Mouse (Mus musculus) bone marrow, adult 2 months (tissue): ENCODE measurements at regions not wholly inside any gene's neighbourhood (a gene's known extent, or its start where the extent isn't known, plus 50 kb on each side); places are given as distances from the start of the nearest gene placed in this dataset.

Experiments
- H3K27ac ChIP-seq: fragments of 200-500 bp; 2 replicates; pipeline ENCODE4 v1.5.1; 2012; ENCODE audit warnings: low read depth, mild to moderate bottlenecking, control low read depth, inconsistent platforms, low read length; ENCODE audit not compliant: control insufficient read depth, poor library complexity, insufficient read depth
- H3K4me1 ChIP-seq: fragments of 200-500 bp; 2 replicates; pipeline ENCODE4 v1.6.1; 2011; ENCODE audit warnings: low read length; ENCODE audit not compliant: control insufficient read depth, insufficient read depth
- H3K4me3 ChIP-seq: fragments of 200-500 bp; replicated peaks from 2 replicates; pipeline ENCODE3; 2011; ENCODE audit warnings: mild to moderate bottlenecking, low read depth, low read length, control low read depth; ENCODE audit not compliant: control insufficient read depth
- CTCF ChIP-seq: fragments of 200-500 bp; IDR thresholded peaks from 2 replicates; pipeline ENCODE4 v1.5.1; 2011; ENCODE audit warnings: low read length, control low read depth; ENCODE audit not compliant: control insufficient read depth, insufficient read depth
- POLR2A ChIP-seq: fragments of 200-500 bp; IDR thresholded peaks from 2 replicates; pipeline ENCODE4 v1.6.1; 2011; ENCODE audit warnings: low read depth, mild to moderate bottlenecking, control low read depth, low read length, borderline replicate concordance; ENCODE audit not compliant: control insufficient read depth
- WGBS: fragments of 180-500 bp; shearing (Covaris S2); methylation state at CpG from one replicate; pipeline ENCODE4 v1.1.7; 2018; 5-methylcytosine and 5-hydroxymethylcytosine counted together

DNA sequence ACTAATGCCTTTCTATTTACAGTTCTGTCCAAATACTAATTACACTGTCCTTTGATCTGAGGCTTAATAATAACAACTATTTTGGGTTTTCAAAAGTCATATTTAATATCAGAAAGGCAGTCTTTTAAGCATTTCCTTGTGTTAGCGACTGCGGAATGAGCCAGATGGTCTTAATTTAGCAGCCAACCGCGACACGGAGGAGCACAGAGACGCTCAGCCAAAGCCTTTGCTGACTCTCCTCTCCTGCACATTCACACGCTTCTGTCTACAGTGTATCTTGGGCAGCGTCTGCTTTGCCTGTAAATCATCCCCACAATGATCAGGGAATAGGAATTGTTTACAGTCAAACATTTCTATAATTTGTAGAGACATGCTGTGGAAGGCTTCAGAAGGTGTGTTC, 201.1 kb downstream of the Zfp462 start:
- H3K27ac ChIP-seq: no peak overlapping the region
- WGBS: 87% methylated on average over 8 of the region's 8 CpGs
- H3K4me3 ChIP-seq: no peak overlapping the region
- TF ChIP-seq CTCF: no peak
- TF ChIP-seq POLR2A: no peak
- no peaks in the 10 kb centered on the region for H3K4me1 ChIP-seq

DNA sequence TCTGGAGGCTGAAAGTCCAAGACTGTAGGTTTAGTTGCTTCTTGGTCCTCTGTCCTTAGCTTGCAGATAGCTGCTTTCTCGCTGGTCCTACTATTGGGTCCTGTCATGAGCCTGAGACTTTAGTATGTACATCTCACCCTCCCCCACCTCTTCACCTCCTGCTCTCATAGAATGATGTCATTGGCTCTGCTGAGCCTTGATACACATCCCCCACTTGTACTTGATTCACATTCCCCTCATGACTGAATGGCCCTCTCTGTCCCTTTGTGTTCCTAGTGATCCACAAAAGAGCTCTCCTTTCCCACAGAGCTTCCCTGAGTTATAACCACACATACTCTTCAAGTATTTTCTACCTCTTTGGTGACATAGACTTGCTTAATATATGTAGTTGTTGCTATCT, 201.5 kb upstream of the Rad23b start:
- Histone ChIP-seq H3K27ac (no peak overlapping the region), H3K4me1 (no peaks in the 10 kb centered on the region), H3K4me3 (no peak overlapping the region)
- TF ChIP-seq CTCF (no peak), POLR2A (no peak)
- whole genome bisulfite sequencing: 92% methylated on average over 1 of the region's 1 CpGs

DNA sequence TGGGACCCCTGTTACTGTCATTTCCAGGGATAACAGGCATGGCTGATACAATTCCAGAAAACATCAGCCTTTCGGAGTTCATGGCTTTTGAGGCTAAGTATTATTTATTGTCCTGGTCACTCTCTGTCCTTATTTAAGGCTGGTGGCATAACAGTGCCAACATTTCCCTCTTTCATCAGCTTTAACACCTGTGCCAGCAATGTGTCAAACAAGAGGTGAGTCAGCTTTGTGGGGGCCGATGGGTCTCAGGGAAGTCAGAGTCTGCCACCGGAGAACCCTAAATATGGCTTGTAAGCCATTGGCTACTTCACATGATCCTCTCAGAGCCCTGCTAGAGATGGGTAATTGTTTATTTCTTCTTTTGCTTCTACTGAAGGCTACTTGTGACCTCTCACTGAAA, 195.3 kb upstream of the Rad23b start:
- 66% methylated on average over 3 of the region's 3 CpGs for WGBS
- H3K4me1 ChIP-seq: no peaks in the 10 kb centered on the region
- TF ChIP-seq CTCF (no peak), POLR2A (no peak)
- H3K27ac ChIP-seq: no peak overlapping the region
- no peak overlapping the region for H3K4me3 ChIP-seq

DNA sequence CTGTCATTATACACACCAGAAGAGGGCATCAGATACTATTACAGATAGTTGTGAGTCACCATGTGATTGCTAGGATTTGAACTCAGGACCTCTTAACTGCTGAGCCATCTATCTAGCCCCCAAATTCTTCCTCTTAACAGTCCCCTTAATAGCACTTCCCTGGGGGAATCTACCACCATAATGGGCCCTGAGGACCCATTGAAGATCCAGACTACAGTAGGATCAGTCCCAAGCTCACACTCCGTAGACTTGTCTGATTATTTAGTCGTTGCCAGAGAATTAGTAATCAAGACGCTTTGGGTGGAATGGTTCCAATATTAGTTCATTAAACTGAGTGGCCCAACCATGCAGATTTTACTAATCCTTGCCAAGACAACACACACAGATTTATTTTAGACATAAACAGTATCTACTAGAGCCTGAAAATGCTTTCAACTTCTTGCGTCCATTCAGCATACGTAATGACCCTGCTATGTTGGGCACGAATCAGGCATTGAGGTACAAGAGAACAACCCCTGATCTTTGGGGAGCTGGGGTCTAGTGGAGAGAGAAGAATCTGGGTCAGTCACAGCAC, 191.6 kb upstream of the Rad23b start:
- TF ChIP-seq POLR2A (no peak), CTCF (no peak)
- Histone ChIP-seq H3K4me3 (no peak overlapping the region), H3K27ac (no peak overlapping the region), H3K4me1 (no peaks in the 10 kb centered on the region)
- 81% methylated on average over 6 of the region's 6 CpGs for WGBS

- WGBS: 90% methylated on average over 6 of the region's 6 CpGs
- no peak overlapping the region for H3K4me3 ChIP-seq
- H3K27ac ChIP-seq: no peak overlapping the region
- TF ChIP-seq POLR2A (no peak), CTCF (no peak)
- H3K4me1 ChIP-seq: no peaks in the 10 kb centered on the region
Observed at GRCm38 (mm10) chr4:55166266-55166665, 183.6 kb upstream of the Rad23b start.

DNA sequence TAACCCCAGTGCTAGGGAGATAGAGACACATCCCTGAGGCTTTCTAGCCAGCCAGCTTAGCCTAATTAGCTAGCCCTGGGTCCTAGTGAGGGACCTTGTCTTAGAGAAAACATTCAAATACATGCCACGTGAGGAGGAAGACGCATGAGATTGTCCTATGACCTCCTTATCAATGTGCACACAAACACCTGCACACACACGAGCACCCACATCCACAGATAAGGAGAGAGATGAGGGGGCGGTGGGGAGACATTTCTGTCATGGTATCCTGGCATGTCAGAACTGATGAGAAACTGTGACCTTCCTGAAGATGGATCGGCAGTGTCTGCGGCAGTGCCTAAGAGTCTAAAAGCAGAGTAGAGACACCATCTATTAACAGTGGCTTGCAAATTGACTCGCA, 180.8 kb upstream of the Rad23b start:
- Histone ChIP-seq H3K4me3 (no peak overlapping the region), H3K27ac (no peak overlapping the region), H3K4me1 (no peaks in the 10 kb centered on the region)
- WGBS: 75% methylated on average over 7 of the region's 7 CpGs
- TF ChIP-seq POLR2A: no peak
- no peak for TF ChIP-seq CTCF

- no peak overlapping the region for H3K4me3 ChIP-seq
- no peak for TF ChIP-seq POLR2A
- no peak for TF ChIP-seq CTCF
- H3K27ac ChIP-seq: no peak overlapping the region
- no peaks in the 10 kb centered on the region for H3K4me1 ChIP-seq
- 73% methylated on average over 6 of the region's 6 CpGs for WGBS
Observed at GRCm38 (mm10) chr4:55172334-55172891, 177.4 kb upstream of the Rad23b start.

- H3K4me1 ChIP-seq: no peaks in the 10 kb centered on the region
- 74% methylated on average over 3 of the region's 3 CpGs for WGBS
- no peak overlapping the region for H3K4me3 ChIP-seq
- TF ChIP-seq POLR2A: no peak
- TF ChIP-seq CTCF: no peak
- no peak overlapping the region for H3K27ac ChIP-seq
Observed at GRCm38 (mm10) chr4:55176026-55176425, 173.8 kb upstream of the Rad23b start.

GRCm38 (mm10) chr4:55179456-55179855, 170.4 kb upstream of the Rad23b start:
- H3K4me3 ChIP-seq: no peak overlapping the region
- 62% methylated on average over 2 of the region's 2 CpGs for WGBS
- H3K27ac ChIP-seq: no peak overlapping the region
- H3K4me1 ChIP-seq: no peaks in the 10 kb centered on the region
- no peak for TF ChIP-seq CTCF
- TF ChIP-seq POLR2A: no peak
